Mouse (Mus musculus) left cerebral cortex, adult 9 months (tissue): ENCODE measurements around the gene Tmem223.

Experiments used
- DNase-seq, 2 experiments: peaks; one replicate each; pipeline ENCODE4 v3.0.0; 2022; ENCODE audit warnings: low spot score in 2 of 2

Tmem223 gene

DNA sequence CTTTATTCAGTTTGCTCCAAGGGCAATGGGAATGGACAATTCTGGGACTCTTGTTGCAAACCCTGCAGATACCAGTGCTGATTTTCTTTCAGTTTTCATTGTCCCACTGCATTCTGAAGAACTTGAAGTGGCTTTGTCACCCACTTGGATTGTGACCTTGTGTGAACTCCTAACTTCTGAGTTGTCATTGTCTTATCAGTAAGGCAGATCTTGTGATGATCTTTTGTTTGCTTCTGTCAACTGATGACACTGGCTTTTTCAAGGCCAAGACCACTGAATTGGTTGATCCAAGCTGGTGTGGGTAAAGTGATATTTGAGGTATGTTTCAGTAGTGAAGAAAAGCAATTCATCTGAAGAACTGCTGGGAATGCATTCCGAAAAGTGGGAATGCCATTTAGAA lies 25.4 kb upstream of the Tmem223 start:
- no peak for DNase-seq

DNA sequence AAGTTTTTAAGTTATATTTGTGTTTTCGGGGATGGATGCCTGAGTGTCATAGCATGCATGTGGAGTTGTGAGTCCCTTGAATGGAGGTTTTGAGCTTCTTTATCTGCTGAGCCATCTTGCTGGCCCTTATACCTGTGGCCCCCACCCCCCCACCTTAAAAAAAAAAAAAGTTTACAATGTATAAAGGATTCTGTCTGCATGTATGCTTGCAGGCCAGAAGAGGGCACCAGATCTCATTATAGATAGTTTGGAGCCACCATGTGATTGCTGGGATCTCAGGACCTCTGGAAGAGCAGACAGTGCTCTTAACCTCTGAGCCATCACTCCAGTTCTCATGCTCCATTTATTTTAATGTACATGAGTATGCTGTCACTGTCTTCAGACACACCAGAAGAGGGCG lies 23.4 kb upstream of the Tmem223 start:
- no peak for DNase-seq

DNA sequence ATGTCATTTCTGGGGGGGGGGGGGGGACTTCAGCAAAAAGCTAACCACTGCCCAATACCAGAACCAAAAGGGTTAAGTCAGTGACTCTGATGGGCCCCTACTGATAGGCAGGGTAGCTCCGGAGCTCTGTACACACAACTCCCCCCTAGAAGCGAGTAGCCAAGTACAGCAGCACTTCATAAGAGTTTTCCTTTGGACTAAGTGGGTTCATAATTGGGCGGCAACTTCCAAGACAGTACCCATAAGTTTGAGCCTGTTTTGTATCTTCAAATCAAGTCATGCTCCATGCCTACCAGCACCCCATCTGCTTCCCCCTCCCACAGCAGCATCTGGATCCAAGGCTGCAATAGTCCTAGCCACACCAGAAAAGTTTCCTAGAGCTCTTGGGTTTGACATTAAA lies 15.1 kb upstream of the Tmem223 start:
- DNase-seq, result no peak

DNA sequence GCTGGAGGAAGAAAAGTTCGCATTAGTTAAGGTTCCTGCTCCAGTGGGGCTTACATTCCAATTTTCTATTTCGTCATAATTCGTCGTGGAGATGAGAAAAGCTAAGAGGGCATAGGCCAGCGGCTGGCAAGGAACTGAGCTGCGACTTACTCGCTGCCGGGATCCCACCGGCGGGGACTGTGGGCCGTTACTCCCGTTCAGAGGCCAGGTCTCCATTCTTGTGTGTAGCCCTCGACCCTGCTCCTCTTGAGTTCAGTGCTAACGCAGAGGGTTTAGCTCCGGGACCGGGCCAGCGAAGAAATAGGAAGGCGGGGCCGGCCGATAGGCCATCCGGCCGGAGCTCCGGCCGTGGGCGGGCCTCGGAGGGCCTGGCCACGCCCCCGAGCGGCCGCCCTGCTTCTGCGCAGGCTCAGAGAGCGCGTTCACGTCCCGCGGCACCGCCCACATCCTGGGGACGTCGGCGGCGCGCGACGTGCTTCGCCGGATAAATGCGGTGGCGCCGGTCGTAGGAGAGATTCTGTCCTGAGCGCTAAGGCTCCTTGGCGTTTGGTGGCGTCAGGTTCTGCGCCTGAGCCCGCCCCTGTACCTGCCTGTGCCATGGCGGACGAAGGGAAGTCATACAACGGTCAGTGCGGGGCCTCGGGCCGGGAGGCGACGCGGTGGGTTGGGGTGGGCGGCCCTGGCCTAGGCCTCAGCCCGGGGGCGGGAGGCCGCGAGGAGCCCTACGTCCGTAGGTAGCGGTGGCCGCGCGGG lies 14.0 kb upstream of the Tmem223 start, which contains the start of gene Nxf1:
Gene Nxf1 (plus strand): TSS at position 439 of the 753 bp plus-strand sequence.
- DNase-seq, result peak; percentile 73 to 91

DNA sequence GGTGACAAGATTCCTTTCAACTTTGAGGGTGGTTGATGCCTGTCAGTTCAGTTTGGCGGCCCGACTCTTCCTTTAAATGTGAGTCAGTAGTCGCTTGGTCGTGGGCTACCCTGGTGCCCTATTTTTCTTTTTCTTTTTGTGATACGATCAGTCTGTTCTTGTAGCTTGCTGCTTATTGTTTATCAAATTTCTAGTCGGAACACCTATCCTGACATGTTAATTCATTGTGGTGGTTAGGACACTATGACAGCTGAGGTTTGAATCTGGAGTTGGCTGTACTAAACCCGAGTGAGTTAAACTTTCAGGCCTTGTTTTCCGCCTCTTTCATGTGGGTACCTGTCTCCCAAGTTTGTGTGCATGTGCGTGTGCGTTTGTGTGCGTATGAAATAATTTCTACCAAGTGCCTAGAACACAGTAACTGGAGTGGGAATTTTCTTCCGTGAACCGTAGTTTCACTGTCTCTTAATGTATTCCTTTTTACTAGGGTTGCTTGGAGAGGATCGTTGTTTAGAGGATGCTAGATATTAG lies 13.3 kb upstream of the Tmem223 start:
- no peak for DNase-seq

DNA sequence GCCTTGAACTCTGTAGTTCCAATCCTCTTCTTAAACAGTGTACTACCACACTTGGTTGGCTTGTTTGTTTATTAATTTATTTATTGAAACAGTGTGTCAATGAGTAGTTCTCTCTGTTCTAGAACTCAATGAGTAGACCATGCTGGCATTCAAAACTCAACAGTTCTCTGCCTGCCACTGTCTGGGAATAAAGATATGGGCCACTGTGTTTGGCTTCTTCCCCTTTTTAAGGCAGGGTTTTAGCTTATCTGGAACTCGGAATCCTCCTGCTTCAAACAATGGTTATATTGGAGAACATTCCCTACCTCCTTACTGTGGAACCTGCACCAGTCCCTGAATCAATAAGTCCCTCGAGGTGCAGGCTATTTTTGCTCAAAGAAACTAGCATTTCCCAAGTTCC lies 11.9 kb upstream of the Tmem223 start:
- DNase-seq, result no peak

DNA sequence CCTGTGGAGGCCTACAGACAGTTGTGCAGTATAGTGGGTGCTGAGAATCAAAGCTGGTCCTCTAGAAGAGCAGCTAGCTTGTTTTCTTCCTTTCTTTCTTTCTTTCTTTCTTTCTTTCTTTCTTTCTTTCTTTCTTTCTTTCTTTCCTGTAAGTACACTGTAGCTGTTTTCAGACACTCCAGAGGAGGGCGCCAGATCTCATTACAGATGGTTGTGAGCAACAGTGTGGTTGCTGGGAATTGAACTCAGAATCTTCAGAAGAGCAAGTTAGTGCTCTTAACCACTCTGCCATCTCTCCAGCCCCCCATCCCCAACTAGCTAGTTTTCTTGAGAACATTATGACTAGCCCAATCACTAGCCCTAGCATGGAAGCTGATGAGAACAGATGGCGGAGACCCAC lies 10.0 kb upstream of the Tmem223 start:
- no peak for DNase-seq

DNA sequence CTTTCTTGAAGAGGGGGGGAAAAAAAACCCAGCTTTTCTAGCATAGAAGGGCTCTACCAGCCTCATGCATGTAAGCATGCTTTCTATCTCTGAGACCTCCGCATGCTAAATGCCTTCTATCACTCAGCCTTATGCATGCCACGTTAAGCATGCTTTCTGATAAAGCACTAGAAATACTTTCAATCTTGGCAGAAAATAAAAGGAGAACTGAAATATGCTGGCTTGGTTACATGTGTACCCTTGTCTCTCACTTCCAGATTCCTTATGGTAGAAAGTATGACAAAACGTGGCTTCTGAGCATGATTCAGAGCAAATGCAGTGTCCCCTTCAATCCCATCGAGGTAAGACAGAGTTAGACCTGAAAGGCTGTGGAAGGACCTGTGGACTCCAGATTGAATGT lies 7.5 kb upstream of the Tmem223 start:
- DNase-seq, result no peak

DNA sequence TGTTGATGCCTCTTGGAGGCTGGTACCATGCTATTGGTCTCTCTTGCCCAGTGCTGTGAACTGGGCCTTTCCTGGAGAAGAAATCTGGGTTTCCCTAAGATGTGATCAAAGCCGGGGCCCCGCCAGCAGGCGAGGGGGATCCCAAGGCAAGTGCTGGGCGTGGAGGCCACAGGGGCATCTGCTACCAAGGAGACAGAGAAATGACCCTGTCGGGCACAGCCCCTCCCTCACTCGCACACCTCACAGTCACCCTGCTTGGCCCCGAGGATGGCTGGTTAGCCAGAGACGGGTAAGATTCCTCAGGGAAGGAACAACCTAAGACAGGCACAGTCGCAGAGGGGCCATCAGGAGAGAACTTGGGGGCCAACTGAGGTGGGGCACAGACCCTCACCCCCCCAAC lies 5.2 kb upstream of the Tmem223 start:
- DNase-seq, result no peak

DNA sequence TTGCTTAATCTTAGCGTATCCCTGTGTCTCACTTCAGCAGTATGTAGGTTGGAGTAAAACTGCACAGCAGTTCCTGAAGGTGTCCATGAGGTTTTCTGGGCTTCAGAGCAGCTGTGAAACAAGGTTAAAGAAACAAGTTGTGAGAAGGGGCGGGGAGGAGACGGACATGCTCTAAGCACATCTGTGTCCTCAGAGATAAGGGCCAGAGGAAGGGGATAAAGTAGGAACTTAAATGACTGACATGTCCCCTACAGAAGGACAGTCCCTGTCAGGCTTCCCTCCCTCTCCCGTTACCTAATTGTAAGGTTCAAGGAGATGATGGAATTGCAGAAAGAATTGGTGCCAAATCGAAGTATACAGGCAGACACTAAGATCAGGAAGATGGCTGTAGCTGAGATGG lies 2.2 kb downstream of the Tmem223 start:
- no peak for DNase-seq

DNA sequence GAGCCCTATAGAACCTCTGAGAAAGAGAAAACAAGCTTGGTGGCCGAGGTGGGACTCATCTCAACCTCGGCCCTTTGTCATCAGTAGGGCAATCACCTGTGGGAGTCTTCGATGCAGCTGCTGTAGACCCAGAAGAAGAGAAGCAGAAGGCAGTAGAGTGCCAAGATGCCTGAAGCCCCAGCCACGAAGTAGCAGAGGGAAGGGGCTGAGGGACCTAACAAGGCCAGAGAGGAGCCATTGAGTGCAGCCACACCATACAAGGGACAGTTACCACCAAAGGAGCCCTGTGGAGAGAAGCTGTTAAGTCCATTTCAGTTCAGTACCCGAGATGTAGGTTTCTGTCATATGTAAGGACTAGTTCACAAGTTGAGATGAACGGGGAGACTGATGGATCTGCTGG lies 2.6 kb downstream of the Tmem223 start:
- no peak for DNase-seq

DNA sequence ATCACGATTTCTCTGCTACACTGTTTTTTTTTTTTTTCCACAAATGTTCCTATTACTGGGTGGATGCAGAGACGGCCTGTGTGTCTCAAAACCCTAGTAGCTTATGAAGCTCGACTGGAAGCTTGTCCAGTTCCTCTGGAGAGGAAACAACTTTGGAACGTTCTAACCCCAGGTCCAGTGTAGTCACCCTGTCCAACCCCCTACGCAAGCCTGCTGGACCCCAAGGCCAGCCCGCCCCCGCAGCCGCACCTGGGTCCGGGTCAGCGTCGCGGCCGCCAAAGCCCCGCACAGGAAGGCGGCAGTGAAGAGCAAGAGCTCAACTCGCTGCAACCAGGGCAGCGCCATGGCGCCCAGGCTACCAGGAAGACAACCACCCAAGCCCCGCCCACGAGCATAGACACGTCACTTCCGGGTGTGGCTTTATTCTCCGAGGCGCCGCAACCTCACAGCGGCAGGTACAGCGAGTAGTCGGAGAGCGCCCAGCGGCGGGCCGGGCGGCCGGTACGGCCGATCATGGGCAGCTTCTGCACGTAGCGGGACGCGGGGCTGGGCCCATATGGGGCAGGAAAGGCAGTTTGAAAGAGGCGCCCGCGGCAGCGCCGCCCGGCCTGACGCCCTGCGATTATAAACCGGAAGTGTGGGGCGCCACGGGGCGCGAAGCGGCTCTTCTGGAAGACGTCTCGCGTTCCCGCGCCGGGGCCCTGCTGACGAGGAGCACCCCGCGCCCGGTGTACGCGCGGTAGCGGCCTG lies 3.5 kb downstream of the Tmem223 start, which contains the start of gene Tmem179b:
Gene Tmem179b (minus strand): TSS at position 382 of the 750 bp plus-strand sequence.
- peak; percentile 86 to 96 for DNase-seq

DNA sequence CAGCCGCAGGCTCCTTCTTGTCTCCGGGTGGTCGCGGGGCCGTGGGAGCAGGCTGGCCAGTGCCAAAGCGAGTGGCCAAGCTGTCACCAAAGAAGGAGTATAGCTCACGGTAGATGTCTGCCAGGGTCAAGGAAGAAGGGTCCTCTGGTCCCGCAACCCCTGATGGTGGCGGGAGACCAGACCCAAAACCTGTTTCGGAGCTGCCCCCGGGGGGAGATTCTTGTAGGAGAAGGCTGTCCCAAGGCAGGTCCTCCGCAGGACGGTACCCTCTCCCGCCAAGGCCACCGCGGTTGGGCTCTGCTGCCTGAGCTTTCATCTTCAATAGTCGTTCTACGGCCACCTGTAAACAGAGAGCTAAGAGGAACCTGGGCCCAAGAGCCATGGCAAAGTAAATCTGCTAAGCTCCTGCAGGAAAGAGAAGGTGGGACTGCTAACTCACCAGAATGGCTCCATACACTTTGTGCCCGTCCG lies 4.2 kb downstream of the Tmem223 start:
- DNase-seq, result no peak

DNA sequence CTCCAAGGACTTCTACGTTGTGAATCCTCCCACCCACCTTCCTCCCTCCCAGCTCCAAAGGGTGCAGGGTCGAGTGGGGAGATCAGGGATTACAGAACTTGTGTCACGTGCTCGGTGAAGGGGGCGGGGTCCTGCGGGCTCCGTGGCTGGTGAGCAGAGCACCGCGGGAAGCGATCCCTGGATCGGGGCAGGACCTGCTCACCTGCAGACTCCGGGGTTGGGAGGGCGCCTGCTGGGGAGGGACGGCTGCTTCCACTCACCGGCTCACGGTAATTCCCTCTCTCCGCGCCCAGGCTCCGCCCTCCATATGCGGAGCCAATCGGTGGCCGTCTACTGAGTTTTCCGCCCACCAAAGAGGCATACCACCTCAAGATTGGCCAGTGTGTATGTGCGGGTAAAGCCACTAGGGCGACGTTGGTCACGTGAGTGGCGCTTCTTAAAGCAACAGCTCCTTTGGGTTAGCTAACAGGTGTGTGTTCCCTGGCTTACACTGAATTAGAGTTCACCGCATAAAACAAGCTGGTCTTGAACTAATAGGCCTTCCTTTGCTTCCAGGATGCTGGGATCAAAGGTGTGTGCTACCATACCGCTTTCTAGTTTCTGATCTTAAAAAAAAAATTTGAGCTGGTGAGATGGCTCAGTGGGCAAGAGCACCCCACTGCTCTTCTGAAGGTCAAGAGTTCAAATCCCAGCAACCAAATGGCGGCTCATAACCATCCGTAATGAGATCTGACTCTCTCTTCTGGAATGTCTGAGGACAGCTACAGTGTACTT lies 15.4 kb downstream of the Tmem223 start, which contains the start of gene Taf6l:
Gene Taf6l (minus strand): TSS at position 410 of the 774 bp plus-strand sequence.
- peak; percentile 91 to 96 for DNase-seq

DNA sequence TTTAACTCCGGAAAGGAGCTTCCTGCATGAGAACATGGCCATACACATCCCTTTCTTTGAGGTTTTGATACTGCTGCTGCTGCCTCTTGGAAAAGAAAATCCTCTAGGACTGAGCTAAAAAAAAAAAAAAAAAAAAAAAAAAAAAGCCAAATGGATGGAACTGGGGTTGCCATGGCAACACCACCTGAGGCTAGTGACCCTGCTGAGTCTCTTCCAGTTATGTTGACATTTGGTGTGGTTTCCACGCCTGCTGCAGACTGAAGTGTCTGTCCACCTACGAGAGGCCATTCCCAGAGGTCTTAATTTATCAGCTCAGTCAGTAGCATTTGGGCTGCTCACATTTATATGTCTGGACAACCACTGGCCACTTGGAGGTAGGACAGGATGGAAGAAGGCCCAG lies 17.7 kb downstream of the Tmem223 start:
- no peak for DNase-seq

DNA sequence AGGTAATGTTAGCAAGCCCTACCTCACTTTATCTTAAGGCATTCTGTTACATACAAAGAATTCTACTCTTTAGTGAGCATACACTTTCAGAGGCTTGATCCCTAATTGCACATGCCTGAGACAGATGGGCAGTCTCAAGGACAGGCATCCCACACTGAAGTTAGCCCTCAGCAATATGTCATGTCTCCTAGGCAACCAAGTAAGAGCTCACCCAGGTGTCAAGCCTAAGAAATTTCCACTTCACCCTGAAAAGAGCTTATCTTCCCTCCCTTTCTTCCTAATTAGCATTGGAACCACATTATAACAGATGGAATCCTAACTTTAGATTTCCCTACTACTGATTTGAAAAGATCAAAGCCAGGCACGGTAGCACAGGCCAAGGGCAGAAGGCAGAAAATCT lies 18.4 kb downstream of the Tmem223 start:
- peak in 1 of 2 experiments; percentile 52 for DNase-seq

DNA sequence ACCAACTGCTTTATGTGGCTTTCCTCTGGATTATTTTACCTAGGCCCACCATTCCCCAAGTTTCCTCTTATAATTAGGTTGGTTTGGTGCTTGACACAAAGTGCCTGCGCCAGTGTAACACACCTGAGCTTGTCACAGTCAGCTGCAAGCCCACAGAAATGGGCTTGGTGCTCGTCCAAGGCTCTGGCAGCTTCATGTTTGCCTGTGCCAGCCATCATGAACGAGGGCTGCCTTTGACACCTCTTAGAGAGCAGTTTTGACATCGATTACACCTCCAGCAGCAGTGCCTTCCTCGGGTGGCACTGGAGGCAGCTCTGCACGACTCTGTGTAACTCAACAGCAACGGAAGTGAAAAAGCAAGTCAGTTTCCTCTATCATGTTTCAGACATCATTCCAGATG lies 19.4 kb downstream of the Tmem223 start:
- DNase-seq, result no peak

DNA sequence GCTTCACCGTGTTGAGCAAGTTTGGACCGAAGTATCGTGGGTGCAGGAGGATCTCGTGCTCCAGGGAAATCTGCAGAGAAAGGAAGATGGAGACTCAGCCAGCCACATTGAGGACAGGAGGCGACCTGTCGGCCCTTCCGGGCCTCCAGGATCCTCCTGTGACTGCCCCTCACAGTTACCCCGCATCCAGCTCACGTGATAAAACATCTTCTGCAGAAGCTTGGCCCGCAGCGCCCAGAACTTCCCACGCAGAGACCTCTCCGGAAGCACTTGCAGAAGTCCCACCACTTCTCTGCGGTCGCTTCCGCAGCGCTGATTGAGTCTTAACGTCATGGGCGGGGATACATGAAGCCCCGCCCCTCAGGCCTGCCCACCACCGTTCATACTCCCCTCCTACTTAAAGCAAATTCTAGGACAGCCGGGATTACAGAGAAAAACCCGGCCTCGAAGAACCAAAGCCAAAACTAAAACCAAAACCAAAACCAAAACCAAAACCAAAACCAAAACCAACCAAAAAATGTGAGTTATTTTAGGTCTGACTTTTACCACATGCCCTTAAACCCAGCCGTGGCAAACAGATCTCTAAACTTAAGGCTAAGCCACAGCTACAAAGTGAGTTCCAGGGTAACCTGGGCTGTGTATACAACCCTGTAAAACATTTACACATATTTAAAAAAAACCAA lies 27.6 kb downstream of the Tmem223 start, which contains the start of gene Polr2g:
Gene Polr2g (minus strand): TSS at position 314 of the 683 bp plus-strand sequence.
- DNase-seq, result peak; percentile 85 to 92

DNA sequence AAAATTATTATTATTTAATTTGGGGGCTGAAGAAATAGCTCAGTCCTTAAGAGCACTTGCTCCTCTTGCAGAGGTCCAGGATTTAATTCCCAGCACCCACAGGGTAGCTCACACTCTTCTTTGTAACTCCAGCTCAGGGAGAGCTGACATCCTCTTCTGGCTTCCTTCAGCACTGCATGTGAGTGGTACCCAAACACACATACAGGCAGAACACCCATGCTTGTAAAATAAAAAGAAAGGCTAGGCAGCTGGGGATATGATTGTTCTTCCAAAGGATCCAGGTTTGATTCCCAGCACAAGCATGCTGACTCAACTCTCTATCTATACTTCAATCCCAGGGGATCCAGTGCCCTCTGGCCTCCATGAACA lies 28.1 kb downstream of the Tmem223 start:
- DNase-seq, result no peak

DNA sequence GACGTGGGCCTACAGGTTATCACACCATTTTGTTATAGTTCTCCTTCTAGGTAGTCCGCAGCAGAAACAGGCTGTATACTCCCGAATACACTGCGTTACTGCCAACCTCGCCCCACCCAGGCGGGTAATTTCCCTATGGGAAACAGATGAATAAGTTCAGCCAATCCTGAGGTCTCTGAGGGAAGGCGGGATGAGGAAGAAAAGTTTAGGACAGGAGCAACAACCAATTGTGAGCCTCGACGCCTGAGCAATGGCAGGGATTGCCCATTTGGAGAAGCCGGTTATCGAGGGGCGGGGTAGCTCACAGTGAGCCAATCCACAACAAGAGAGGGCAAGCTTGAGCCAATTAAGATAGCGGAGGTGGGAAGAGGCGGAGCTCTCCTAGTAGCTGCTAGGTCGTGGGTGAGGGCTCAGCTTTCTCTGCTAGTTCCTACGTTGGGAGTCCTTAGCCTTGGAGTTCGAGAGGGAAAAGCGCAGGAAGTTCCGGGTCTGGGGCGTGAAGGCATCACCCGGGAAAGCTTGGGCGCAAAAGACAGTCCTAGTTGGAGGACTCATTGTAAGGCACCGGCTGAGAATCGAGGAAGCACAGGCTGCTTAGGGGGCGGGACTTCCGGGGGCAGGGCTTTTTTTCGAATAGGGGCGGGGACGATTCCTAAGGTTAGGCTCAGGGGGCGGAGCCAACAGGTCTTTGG lies 31.5 kb downstream of the Tmem223 start, which contains the start of gene Zbtb3:
Gene Zbtb3 (plus strand): TSS at position 426 of the 692 bp plus-strand sequence.
- peak; percentile 97 to 98 for DNase-seq
